Mouse (Mus musculus): ENCODE measurements around the gene Gm10228. TPM values are rescaled to one million over a fixed set of nuclear protein-coding genes. Genes with fewer than 3 reads are reported as not detected.
"Not testable (repeated sequence)": the region's sequence is repeated elsewhere in the genome, so short reads cannot be mapped to it uniquely, and the experiment has no call there.

Gm10228 gene
- total RNA-seq (2021): not detected in 2 replicates
- long read RNA-seq, experiment 1: 0 reads
- long read RNA-seq, experiment 2: 0 reads

GRCm38 (mm10) chr16:89041372-89041771 is at the start of gene Gm10228:
Gm10228 (minus strand) TSS chr16:89041472.
- DNase-seq: not testable (repeated sequence)

- DNase-seq: peak; percentile 17
Measured at GRCm38 (mm10) chr16:89071041-89071440, 29.8 kb upstream of the Gm10228 start.

DNA sequence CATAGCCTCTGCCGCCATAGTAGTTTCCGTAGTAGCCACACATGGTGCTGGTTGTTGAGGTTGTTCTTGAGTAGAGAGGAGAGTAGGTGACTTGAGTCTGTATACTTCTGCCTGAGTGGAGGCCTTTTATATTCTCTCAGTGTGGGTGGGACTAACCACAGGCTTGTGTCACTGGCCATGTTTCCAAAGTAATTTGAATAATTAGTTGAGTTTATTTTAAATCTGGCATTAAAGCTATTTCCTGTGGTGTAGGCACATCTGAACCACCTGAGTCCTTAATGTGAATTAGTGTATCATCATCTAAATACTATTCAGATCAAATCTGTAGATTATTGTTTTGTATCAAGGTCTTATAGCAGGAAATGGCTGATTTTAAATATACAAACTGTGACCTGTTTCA is 22.6 kb upstream of the Gm10228 start, which contains the start of gene 1110025L11Rik:
1110025L11Rik (minus strand) TSS at position 101 of the 400 bp plus-strand sequence.
- DNase-seq: not testable (repeated sequence)

DNA sequence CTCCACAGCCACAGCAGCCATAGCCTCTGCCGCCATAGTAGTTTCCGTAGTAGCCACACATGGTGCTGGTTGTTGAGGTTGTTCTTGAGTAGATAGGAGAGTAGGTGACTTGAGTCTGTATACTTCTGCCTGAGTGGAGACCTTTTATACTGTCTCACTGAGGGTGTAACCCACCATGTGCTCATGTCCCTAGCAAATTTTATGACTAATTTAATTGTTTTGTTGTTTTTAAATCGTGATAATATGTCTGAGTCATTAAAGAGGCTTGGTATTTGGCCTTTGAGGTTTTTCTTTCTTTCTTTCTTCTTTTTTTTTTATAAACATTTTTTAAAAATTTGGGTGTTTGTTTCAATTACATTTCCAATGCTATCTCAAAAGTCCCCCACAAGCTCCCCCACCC is 6.5 kb upstream of the Gm10228 start, which contains the start of gene Krtap6-5:
Krtap6-5 (minus strand) TSS at position 101 of the 400 bp plus-strand sequence.
- no peak for DNase-seq

- not testable (repeated sequence) for DNase-seq
Measured at GRCm38 (mm10) chr16:89031399-89031798, 9.9 kb downstream of the Gm10228 start, which contains the start of gene Krtap6-1. Krtap6-1 (plus strand) TSS chr16:89031699.

GRCm38 (mm10) chr16:89014984-89015383 is 26.3 kb downstream of the Gm10228 start, which contains the start of gene Gm10229:
Gm10229 (plus strand) TSS chr16:89015284.
- DNase-seq: not testable (repeated sequence)

- DNase-seq: no peak
Measured at GRCm38 (mm10) chr16:89013973-89014372, 27.3 kb downstream of the Gm10228 start.

- DNase-seq: no peak
Measured at GRCm38 (mm10) chr16:89010659-89011058, 30.6 kb downstream of the Gm10228 start, which contains the start of gene Krtap22-2. Krtap22-2 (minus strand) TSS chr16:89010759.

Other genes with a start within 250 kb of the Gm10228 start
- gene Gm20741, start 229.3 kb downstream of the Gm10228 start, total RNA-seq (2021): not detected in 2 replicates
- gene Krtap15, start 221.3 kb downstream of the Gm10228 start, total RNA-seq (2021): not detected in 2 replicates
- not detected in 2 replicates for gene Krtap14, start 215.3 kb downstream of the Gm10228 start, total RNA-seq (2021)
- gene Krtap19-1, start 172.1 kb downstream of the Gm10228 start, total RNA-seq (2021): not detected in 2 replicates
- not detected in 2 replicates for gene Krtap19-2, start 167.2 kb downstream of the Gm10228 start, total RNA-seq (2021)
- not detected in 2 replicates for gene Krtap19-3, start 163.4 kb downstream of the Gm10228 start, total RNA-seq (2021)
- not detected in 2 replicates for gene Krtap19-4, start 156.4 kb downstream of the Gm10228 start, total RNA-seq (2021)
- not detected in 2 replicates for gene Krtap19-5, start 145.0 kb downstream of the Gm10228 start, total RNA-seq (2021)
- not detected in 2 replicates for gene Krtap19-9b, start 109.2 kb downstream of the Gm10228 start, total RNA-seq (2021)
- gene Krtap16-3, start 78.6 kb downstream of the Gm10228 start, total RNA-seq (2021): not detected in 2 replicates
- not detected in 2 replicates for gene Krtap22-2, start 30.7 kb downstream of the Gm10228 start, total RNA-seq (2021)
- gene Gm10229, start 26.2 kb downstream of the Gm10228 start, total RNA-seq (2021): not detected in 2 replicates
- not detected in 2 replicates for gene Krtap6-1, start 9.8 kb downstream of the Gm10228 start, total RNA-seq (2021)
- gene Krtap6-5, start 6.4 kb upstream of the Gm10228 start, total RNA-seq (2021): not detected in 2 replicates
- gene 1110025L11Rik, start 22.5 kb upstream of the Gm10228 start, total RNA-seq (2021): not detected in 2 replicates
- gene Krtap6-3, start 42.5 kb upstream of the Gm10228 start, total RNA-seq (2021): not detected in 2 replicates
- gene Gm6358, start 99.4 kb upstream of the Gm10228 start, total RNA-seq (2021): not detected in 2 replicates
- gene Gm10061, start 109.6 kb upstream of the Gm10228 start, total RNA-seq (2021): not detected in 2 replicates
- not detected in 2 replicates for gene Gm9789, start 116.5 kb upstream of the Gm10228 start, total RNA-seq (2021)
- gene Gm7735, start 128.0 kb upstream of the Gm10228 start, total RNA-seq (2021): not detected in 2 replicates
- not detected in 2 replicates for gene 1110057P08Rik, start 133.3 kb upstream of the Gm10228 start, total RNA-seq (2021)
- gene Krtap20-2, start 164.4 kb upstream of the Gm10228 start, total RNA-seq (2021): not detected in 2 replicates

Measured in adrenal gland, postnatal 14 days (tissue).